Mouse (Mus musculus) myocyte (in vitro differentiated cells): ENCODE results near the gene Afmid. TPM values are rescaled to one million over a fixed set of nuclear protein-coding genes. Genes with fewer than 3 reads are reported as not detected.

Experiments used
- H3K27me3 ChIP-seq: one replicate; pipeline ENCODE4 v1.6.1; 2011; ENCODE audit not compliant: control insufficient read depth, insufficient read depth, insufficient read length
- H3K36me3 ChIP-seq: one replicate; pipeline ENCODE4 v1.6.1; 2011; ENCODE audit not compliant: control insufficient read depth, insufficient read depth
- H3K4me2 ChIP-seq: one replicate; pipeline ENCODE4 v1.6.1; 2011; ENCODE audit warnings: low read depth, control low read depth
- H3K4me3 ChIP-seq: one replicate; pipeline ENCODE4 v1.5.1; 2011; ENCODE audit warnings: mild to moderate bottlenecking, control low read depth, moderate library complexity
- H3K79me2 ChIP-seq: one replicate; pipeline ENCODE4 v1.6.1; 2011; ENCODE audit not compliant: control insufficient read depth, insufficient read depth
- H3ac ChIP-seq: one replicate; pipeline ENCODE4 v1.6.1; 2011; ENCODE audit not compliant: control insufficient read depth, insufficient read length
- CEBPB ChIP-seq: IDR thresholded peaks from 2 replicates; pipeline ENCODE4 v1.6.1; 2011; ENCODE audit warnings: mild to moderate bottlenecking, moderate library complexity; ENCODE audit not compliant: poor library complexity, insufficient read depth, severe bottlenecking
- E2F4 ChIP-seq: IDR thresholded peaks from one replicate; pipeline ENCODE4 v1.6.1; 2011; ENCODE audit warnings: mild to moderate bottlenecking, control low read depth, moderate library complexity; ENCODE audit not compliant: insufficient read depth
- MAX ChIP-seq: IDR thresholded peaks from one replicate; pipeline ENCODE4 v1.6.1; 2011; ENCODE audit warnings: low read depth, mild to moderate bottlenecking, control low read depth
- MYOD1 ChIP-seq, 3 experiments: IDR thresholded peaks; one replicate each; pipeline ENCODE4 v1.6.1; 2011; ENCODE audit warnings: control low read depth in 2 of 3, low read depth in 2 of 3, mild to moderate bottlenecking in 2 of 3, moderate library complexity in 1 of 3; ENCODE audit not compliant: insufficient read length in 2 of 3, control insufficient read depth in 1 of 3
- MYOG ChIP-seq, 3 experiments: IDR thresholded peaks; one replicate each; pipeline ENCODE4 v1.6.1; 2011; ENCODE audit warnings: control low read depth in 2 of 3, low read depth in 2 of 3, mild to moderate bottlenecking in 2 of 3; ENCODE audit not compliant: insufficient read length in 2 of 3, control insufficient read depth in 1 of 3, insufficient read depth in 1 of 3
- POLR2A ChIP-seq: IDR thresholded peaks from one replicate; pipeline ENCODE4 v1.6.1; 2011; ENCODE audit warnings: low read depth, mild to moderate bottlenecking, control low read depth, moderate library complexity; ENCODE audit not compliant: insufficient read length
- POLR2AphosphoS2 ChIP-seq: IDR thresholded peaks from one replicate; pipeline ENCODE4 v1.6.1; 2011; ENCODE audit warnings: low read depth, control low read depth; ENCODE audit not compliant: insufficient read length
- REST ChIP-seq: IDR thresholded peaks from one replicate; pipeline ENCODE4 v1.6.1; 2011; ENCODE audit warnings: mild to moderate bottlenecking, control low read depth, moderate library complexity; ENCODE audit not compliant: insufficient read depth, insufficient read length
- SRF ChIP-seq: IDR thresholded peaks from one replicate; pipeline ENCODE4 v1.6.1; 2011; ENCODE audit warnings: low read depth; ENCODE audit not compliant: control insufficient read depth, insufficient read length
- TCF12 ChIP-seq: IDR thresholded peaks from one replicate; pipeline ENCODE4 v1.6.1; 2011; ENCODE audit warnings: mild to moderate bottlenecking, control low read depth; ENCODE audit not compliant: poor library complexity, insufficient read depth, severe bottlenecking
- TCF3 ChIP-seq: IDR thresholded peaks from one replicate; pipeline ENCODE4 v1.6.1; 2011; ENCODE audit warnings: low read depth, control low read depth; ENCODE audit not compliant: insufficient read length
- USF1 ChIP-seq: IDR thresholded peaks from one replicate; pipeline ENCODE4 v1.6.1; 2011; ENCODE audit warnings: low read depth, mild to moderate bottlenecking, control low read depth, moderate library complexity
- polyA plus RNA-seq: library from polyadenylated mRNA; unstranded; fragments of >200 nt; fragmentation: generic; extraction: Trizol; gene quantifications from one replicate; pipeline ENCODE4 v1.2.1, GENCODE M21; 2012; ENCODE audit warnings: missing spikeins

Afmid gene
- polyA plus RNA-seq, result 6.1 TPM

GRCm38 (mm10) chr11:117825333-117826101 is at the start of gene Afmid, which contains the start of gene Tk1:
Gene Afmid (plus strand): TSS chr11:117825924.
Gene Tk1 (minus strand): TSS chr11:117826092.
- TF ChIP-seq SRF, result peak; percentile 1
- TF ChIP-seq POLR2AphosphoS2, result peak; percentile 61
- no peak for TF ChIP-seq CEBPB
- peak; percentile 54 for TF ChIP-seq POLR2A
- TF ChIP-seq E2F4, result peak; percentile 74
- no peaks in the 10 kb centered on the region for H3K36me3 ChIP-seq

DNA sequence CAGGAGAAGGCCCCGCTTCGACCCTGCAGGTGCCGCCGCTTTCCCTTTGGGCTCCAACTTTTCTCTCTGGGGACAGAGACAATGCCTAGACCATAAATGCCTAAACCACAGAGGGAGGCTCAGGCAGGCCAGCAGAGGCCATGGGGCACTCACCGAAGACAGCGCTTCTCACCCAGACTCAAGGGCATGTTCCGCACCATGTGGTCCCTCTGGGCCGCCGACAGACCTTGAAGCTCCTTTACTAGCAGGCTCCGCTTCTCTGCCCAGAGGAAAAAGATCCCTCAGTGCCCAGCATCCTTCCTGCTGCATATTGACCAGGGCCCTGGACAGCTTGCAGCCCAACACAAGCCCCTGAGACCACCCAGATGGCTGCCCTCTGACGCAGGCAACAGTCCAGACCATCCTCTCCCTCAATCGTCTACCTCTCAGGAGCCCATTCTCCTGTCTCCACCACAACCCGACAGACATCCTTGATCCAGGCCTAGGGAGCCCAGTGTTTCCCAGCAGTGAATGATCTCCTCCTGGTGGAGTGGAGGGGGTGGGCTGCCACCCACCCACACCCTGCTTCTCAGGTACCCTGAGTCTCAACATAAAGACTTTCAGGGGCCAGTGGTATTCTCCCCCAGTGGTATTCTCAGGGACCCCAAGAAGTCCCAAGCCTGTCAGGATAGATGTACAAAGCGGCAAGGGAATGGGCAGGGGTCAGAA is 49.5 kb upstream of the Afmid start:
- no peak overlapping the region for H3ac ChIP-seq
- TF ChIP-seq TCF12 (no peak), CEBPB (no peak), REST (no peak), MYOD1 (IDR thresholded peaks at IDR 0.05; ENCODE audit: control insufficient read depth in 1 of 3, insufficient read length in 2 of 3, low read depth in 2 of 3) (no peak), POLR2A (no peak), MAX (no peak), SRF (no peak)
- H3K36me3 ChIP-seq, result peaks cover 18% of the 10 kb centered on the region
- no peak overlapping the region for H3K4me2 ChIP-seq
- H3K79me2 ChIP-seq, result no peaks in the 10 kb centered on the region
- no peak overlapping the region for H3K4me3 ChIP-seq
- no peaks in the 10 kb centered on the region for H3K27me3 ChIP-seq

More at GRCm38 (mm10) chr11:117825333-117826101, at the start of gene Afmid, which contains the start of gene Tk1:
- H3K4me2 ChIP-seq, result peak within 1 kb of the TSS; percentile 94
- H3K4me3 ChIP-seq, result peak within 1 kb of the TSS; percentile 45
- peak within 1 kb of the TSS; percentile 5 for H3ac ChIP-seq
- H3K79me2 ChIP-seq, result peaks cover 26% of the 10 kb centered on the region
- no peaks in the 10 kb centered on the region for H3K27me3 ChIP-seq

- no peak overlapping the region for H3ac ChIP-seq
- no peak overlapping the region for H3K4me2 ChIP-seq
- H3K27me3 ChIP-seq, result no peaks in the 10 kb centered on the region
- peaks cover 10% of the 10 kb centered on the region for H3K36me3 ChIP-seq
- H3K79me2 ChIP-seq, result no peaks in the 10 kb centered on the region
- H3K4me3 ChIP-seq, result no peak overlapping the region
- TF ChIP-seq CEBPB (no peak), REST (no peak), MYOG (IDR thresholded peaks at IDR 0.05; ENCODE audit: control insufficient read depth in 1 of 3, insufficient read depth in 1 of 3, insufficient read length in 2 of 3, low read depth in 2 of 3) (no peak), POLR2A (no peak), TCF12 (no peak), USF1 (no peak), E2F4 (no peak), MAX (no peak), MYOD1 (IDR thresholded peaks at IDR 0.05; ENCODE audit: control insufficient read depth in 1 of 3, insufficient read length in 2 of 3, low read depth in 2 of 3) (no peak), SRF (no peak), POLR2AphosphoS2 (no peak), TCF3 (no peak)
Measured at GRCm38 (mm10) chr11:117777111-117777510, 48.6 kb upstream of the Afmid start.

- TF ChIP-seq REST (no peak), CEBPB (no peak), USF1 (no peak), TCF3 (no peak)
- H3K4me2 ChIP-seq, result no peak overlapping the region
- H3ac ChIP-seq, result no peak overlapping the region
- H3K36me3 ChIP-seq, result peaks cover 9% of the 10 kb centered on the region
- no peaks in the 10 kb centered on the region for H3K27me3 ChIP-seq
- H3K4me3 ChIP-seq, result no peak overlapping the region
- no peaks in the 10 kb centered on the region for H3K79me2 ChIP-seq
Measured at GRCm38 (mm10) chr11:117778031-117778430, 47.7 kb upstream of the Afmid start.

DNA sequence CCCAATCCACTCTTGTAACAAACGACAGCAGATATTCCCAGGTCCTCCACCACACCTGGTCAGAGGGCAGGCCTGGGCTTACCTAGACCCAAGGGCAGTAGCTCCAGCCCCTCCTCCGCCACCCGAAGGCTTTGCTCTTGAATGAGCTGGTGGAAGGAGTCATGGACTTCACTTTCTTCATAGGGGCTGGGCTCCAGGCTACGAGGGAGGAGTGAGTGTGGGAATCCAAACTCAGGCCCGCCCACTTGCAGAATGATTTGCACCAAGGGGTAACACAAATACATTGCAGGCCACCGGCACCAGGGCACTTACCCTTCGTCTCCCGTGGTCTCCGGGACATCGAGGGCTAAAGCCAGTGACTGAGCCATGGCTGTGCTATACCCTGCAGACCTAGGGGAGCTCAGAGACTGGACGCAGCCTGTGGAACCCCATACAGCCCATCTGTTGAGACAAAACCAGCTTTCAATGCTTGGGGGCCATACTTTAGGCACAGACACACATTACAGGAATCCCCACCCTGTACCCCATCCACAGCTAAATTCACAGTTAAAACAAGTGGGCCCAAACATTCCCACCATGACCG is 46.8 kb upstream of the Afmid start:
- Histone ChIP-seq H3K4me3 (peak overlapping the region; percentile 59), H3K79me2 (no peaks in the 10 kb centered on the region), H3K36me3 (peaks cover 9% of the 10 kb centered on the region), H3K27me3 (no peaks in the 10 kb centered on the region), H3ac (peak overlapping the region; percentile 29), H3K4me2 (peak overlapping the region; percentile 94)
- TF ChIP-seq TCF3 (no peak), POLR2AphosphoS2 (no peak), POLR2A (peak; percentile 25), MAX (no peak), SRF (no peak), REST (no peak), TCF12 (no peak)
